Mouse (Mus musculus) bone marrow, adult 2 months (tissue): ENCODE results near the gene Tsga10. TPM values are rescaled to one million over a fixed set of nuclear protein-coding genes. Genes with fewer than 3 reads are reported as not detected.

Experiments
- H3K27ac ChIP-seq: fragments of 200-500 bp; 2 replicates; pipeline ENCODE4 v1.5.1; 2012; ENCODE audit warnings: low read depth, mild to moderate bottlenecking, control low read depth, inconsistent platforms, low read length; ENCODE audit not compliant: control insufficient read depth, poor library complexity, insufficient read depth
- H3K4me1 ChIP-seq: fragments of 200-500 bp; 2 replicates; pipeline ENCODE4 v1.6.1; 2011; ENCODE audit warnings: low read length; ENCODE audit not compliant: control insufficient read depth, insufficient read depth
- H3K4me3 ChIP-seq: fragments of 200-500 bp; replicated peaks from 2 replicates; pipeline ENCODE3; 2011; ENCODE audit warnings: mild to moderate bottlenecking, low read depth, low read length, control low read depth; ENCODE audit not compliant: control insufficient read depth
- CTCF ChIP-seq: fragments of 200-500 bp; IDR thresholded peaks from 2 replicates; pipeline ENCODE4 v1.5.1; 2011; ENCODE audit warnings: low read length, control low read depth; ENCODE audit not compliant: control insufficient read depth, insufficient read depth
- POLR2A ChIP-seq: fragments of 200-500 bp; IDR thresholded peaks from 2 replicates; pipeline ENCODE4 v1.6.1; 2011; ENCODE audit warnings: low read depth, mild to moderate bottlenecking, control low read depth, low read length, borderline replicate concordance; ENCODE audit not compliant: control insufficient read depth
- WGBS: fragments of 180-500 bp; shearing (Covaris S2); methylation state at CpG from one replicate; pipeline ENCODE4 v1.1.7; 2018; 5-methylcytosine and 5-hydroxymethylcytosine counted together
- polyA plus RNA-seq: library from polyadenylated mRNA; stranded (reverse); fragments of >200 nt; gene quantifications from 2 replicates; pipeline ENCODE4 v1.2.4, GENCODE M21; 2011; ENCODE audit warnings: low replicate concordance; ENCODE audit not compliant: missing spikeins, insufficient read depth, insufficient read length

Gene Tsga10
- polyA plus RNA-seq, 1 experiment: 3.6 TPM

- no peak overlapping the region for H3K27ac ChIP-seq
- H3K4me3 ChIP-seq: no peak overlapping the region
- H3K4me1 ChIP-seq: peaks cover 3% of the 10 kb centered on the region; the same call in 1 of the 2 replicates
- TF ChIP-seq CTCF (no peak), POLR2A (no peak)
- 61% methylated on average over 5 of the region's 5 CpGs for WGBS
These were observed 130.3 kb downstream of the Tsga10 start for GRCm38 (mm10) chr1:37735932-37736331.

GRCm38 (mm10) chr1:37734841-37735240, 131.4 kb downstream of the Tsga10 start:
- 58% methylated on average over 7 of the region's 7 CpGs for WGBS
- TF ChIP-seq POLR2A: no peak
- TF ChIP-seq CTCF: no peak
- H3K4me3 ChIP-seq: no peak overlapping the region
- no peak overlapping the region for H3K27ac ChIP-seq
- H3K4me1 ChIP-seq: peaks cover 3% of the 10 kb centered on the region; the same call in 1 of the 2 replicates

- no peak for TF ChIP-seq POLR2A
- TF ChIP-seq CTCF: no peak
- no peak overlapping the region for H3K4me3 ChIP-seq
- no peak overlapping the region for H3K27ac ChIP-seq
- peaks cover 1% of the 10 kb centered on the region; the same call in 1 of the 2 replicates for H3K4me1 ChIP-seq
- 88% methylated on average over 8 of the region's 8 CpGs for WGBS
These were observed 136.9 kb downstream of the Tsga10 start for GRCm38 (mm10) chr1:37729353-37729752.

- 29% methylated on average over 10 of the region's 10 CpGs for WGBS
- Histone ChIP-seq H3K4me3 (no peak overlapping the region), H3K4me1 (no peaks in the 10 kb centered on the region), H3K27ac (no peak overlapping the region)
- TF ChIP-seq POLR2A (no peak), CTCF (no peak)
These were observed 138.2 kb downstream of the Tsga10 start for GRCm38 (mm10) chr1:37728053-37728452.

- WGBS: 64% methylated on average over 8 of the region's 8 CpGs
- no peak overlapping the region for H3K4me3 ChIP-seq
- no peaks in the 10 kb centered on the region for H3K4me1 ChIP-seq
- no peak for TF ChIP-seq CTCF
- no peak for TF ChIP-seq POLR2A
- H3K27ac ChIP-seq: no peak overlapping the region
These were observed 139.0 kb downstream of the Tsga10 start for GRCm38 (mm10) chr1:37727186-37727585.

- TF ChIP-seq CTCF: no peak
- no peak for TF ChIP-seq POLR2A
- Histone ChIP-seq H3K4me3 (no peak overlapping the region), H3K4me1 (no peaks in the 10 kb centered on the region), H3K27ac (no peak overlapping the region)
- 43% methylated on average over 8 of the region's 8 CpGs for WGBS
These were observed 139.8 kb downstream of the Tsga10 start for GRCm38 (mm10) chr1:37726426-37726825.

GRCm38 (mm10) chr1:37725880-37726279, 140.3 kb downstream of the Tsga10 start:
- WGBS: 22% methylated on average over 12 of the region's 12 CpGs
- H3K4me3 ChIP-seq: no peak overlapping the region
- H3K4me1 ChIP-seq: no peaks in the 10 kb centered on the region; the same call in 1 of the 2 replicates
- H3K27ac ChIP-seq: no peak overlapping the region
- no peak for TF ChIP-seq POLR2A
- TF ChIP-seq CTCF: no peak

GRCm38 (mm10) chr1:37721092-37721491, 145.1 kb downstream of the Tsga10 start:
- Histone ChIP-seq H3K4me1 (no peaks in the 10 kb centered on the region; the same call in 1 of the 2 replicates), H3K27ac (no peak overlapping the region), H3K4me3 (no peak overlapping the region)
- TF ChIP-seq POLR2A: no peak
- no peak for TF ChIP-seq CTCF
- WGBS: 68% methylated on average over 5 of the region's 5 CpGs
